Mouse (Mus musculus) kidney, postnatal 4 days (tissue): ENCODE results near the gene Gm3187.
"Not testable (repeated sequence)": the region's sequence is repeated elsewhere in the genome, so short reads cannot be mapped to it uniquely, and the experiment has no call there.

Experiments
- DNase-seq, 2 experiments: peaks; one replicate each; pipeline ENCODE4 v3.0.0; 2021; ENCODE audit warnings: mixed read lengths in 2 of 2

The Gm3187 gene

DNA sequence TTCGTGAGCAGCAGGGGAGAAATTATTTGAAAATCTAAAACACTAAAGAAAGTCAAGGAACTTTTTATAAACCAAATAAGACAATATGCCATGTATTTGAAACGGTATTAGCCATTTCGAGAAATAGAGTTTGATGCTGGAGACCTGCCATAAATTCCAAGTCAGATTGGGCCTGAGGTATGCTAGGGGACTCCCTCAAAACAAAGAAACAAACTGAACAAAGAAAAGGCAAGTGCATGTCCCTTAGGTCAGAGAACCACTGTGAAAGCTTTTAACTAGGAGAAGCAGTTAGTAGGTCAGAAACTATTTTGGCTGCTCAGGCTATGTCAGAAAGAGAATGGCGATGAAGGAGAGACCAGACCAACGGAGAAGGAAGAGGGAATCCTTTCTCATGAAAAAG, at the start of gene Gm3187:
Gm3187 (plus strand) TSS at position 301 of the 400 bp plus-strand sequence.
- not testable (repeated sequence) for DNase-seq

GRCm38 (mm10) chr14:5455367-5455766, 28.6 kb upstream of the Gm3187 start, which contains the start of gene Gm3194:
Gene Gm3194, minus strand, starts transcription at chr14:5455467.
- DNase-seq, result not testable (repeated sequence)

DNA sequence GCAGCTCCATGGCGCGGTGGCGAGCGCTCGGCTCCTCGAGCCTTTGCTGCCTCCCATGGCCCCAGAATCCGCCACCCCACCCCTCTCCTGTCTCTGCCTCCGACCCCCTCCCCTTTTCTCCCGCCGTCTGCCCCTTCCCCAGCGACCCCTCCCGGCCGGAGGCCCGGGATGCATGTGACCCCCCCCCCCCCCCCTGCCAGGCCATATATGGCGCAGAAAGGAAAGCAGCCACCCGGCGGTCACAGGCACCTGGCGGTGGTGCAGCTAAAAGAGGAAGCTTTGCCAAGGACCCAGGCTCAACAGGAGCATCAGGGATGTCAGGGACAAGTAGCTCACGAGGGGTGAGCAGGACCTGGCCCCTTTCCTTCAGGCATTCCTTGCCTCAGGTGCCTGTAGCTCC, 23.5 kb upstream of the Gm3187 start:
- DNase-seq, result not testable (repeated sequence)

DNA sequence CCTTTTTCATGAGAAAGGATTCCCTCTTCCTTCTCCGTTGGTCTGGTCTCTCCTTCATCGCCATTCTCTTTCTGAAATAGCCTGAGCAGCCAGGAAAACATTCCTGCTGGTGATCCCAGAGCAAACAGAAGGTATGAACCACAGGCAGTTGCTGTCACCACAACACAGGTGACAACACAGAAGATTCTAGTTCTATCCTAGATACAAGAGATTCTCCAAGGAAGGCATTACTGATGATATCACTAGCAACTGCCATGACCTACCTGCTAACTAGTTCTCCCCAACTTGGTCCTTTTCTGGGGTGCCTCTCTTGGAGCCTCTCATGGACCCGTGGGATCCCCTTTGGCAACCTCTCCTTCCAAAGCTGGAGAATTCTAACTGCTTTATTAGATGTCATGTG, 6.3 kb upstream of the Gm3187 start, which contains the start of gene Gm8246:
Gm8246 (minus strand) TSS at position 101 of the 400 bp plus-strand sequence.
- not testable (repeated sequence) for DNase-seq

GRCm38 (mm10) chr14:5501374-5501773, 17.4 kb downstream of the Gm3187 start, which contains the start of gene Gm3488:
Gene Gm3488, plus strand, starts transcription at chr14:5501674.
- DNase-seq, result not testable (repeated sequence)

- not testable (repeated sequence) for DNase-seq
Observed at GRCm38 (mm10) chr14:5538196-5538595, 54.2 kb downstream of the Gm3187 start, which contains the start of gene Gm3532. Gene Gm3532, plus strand, starts transcription at chr14:5538496.
